Mouse (Mus musculus) thymus, postnatal 25 days (tissue): ENCODE data around the gene Tbc1d24.

Source experiments
- DNase-seq: peaks from one replicate; pipeline ENCODE4 v3.0.0; 2022

Gene Tbc1d24

GRCm38 (mm10) chr17:24171738-24172137 lies 33.6 kb downstream of the Tbc1d24 start:
- DNase-seq: no peak

- DNase-seq: no peak
These were observed 34.6 kb downstream of the Tbc1d24 start for GRCm38 (mm10) chr17:24170729-24171128.

- no peak for DNase-seq
These were observed 35.2 kb downstream of the Tbc1d24 start for GRCm38 (mm10) chr17:24170125-24170524.

GRCm38 (mm10) chr17:24169317-24170065 lies 35.9 kb downstream of the Tbc1d24 start, which contains the start of gene Atp6v0c:
Atp6v0c (minus strand) TSS chr17:24169702.
- DNase-seq: peak; percentile 95

GRCm38 (mm10) chr17:24168590-24169277 lies 36.6 kb downstream of the Tbc1d24 start:
- peak; percentile 73 for DNase-seq

GRCm38 (mm10) chr17:24167891-24168505 lies 37.4 kb downstream of the Tbc1d24 start:
- no peak for DNase-seq

GRCm38 (mm10) chr17:24167120-24167519 lies 38.2 kb downstream of the Tbc1d24 start:
- no peak for DNase-seq

GRCm38 (mm10) chr17:24164566-24165259 lies 40.6 kb downstream of the Tbc1d24 start:
- DNase-seq: no peak

- peak; percentile 91 for DNase-seq
These were observed 42.0 kb downstream of the Tbc1d24 start, which contains the start of gene Amdhd2 for GRCm38 (mm10) chr17:24163176-24163962. Amdhd2 (minus strand) TSS chr17:24163766.

- no peak for DNase-seq
These were observed 42.7 kb downstream of the Tbc1d24 start for GRCm38 (mm10) chr17:24162584-24163175.

GRCm38 (mm10) chr17:24161466-24161865 lies 43.9 kb downstream of the Tbc1d24 start:
- no peak for DNase-seq

- no peak for DNase-seq
These were observed 47.8 kb downstream of the Tbc1d24 start for GRCm38 (mm10) chr17:24157526-24157925.

- no peak for DNase-seq
These were observed 48.2 kb downstream of the Tbc1d24 start for GRCm38 (mm10) chr17:24157121-24157520.

GRCm38 (mm10) chr17:24156394-24156793 lies 49.0 kb downstream of the Tbc1d24 start:
- DNase-seq: no peak

- DNase-seq: no peak
These were observed 49.6 kb downstream of the Tbc1d24 start for GRCm38 (mm10) chr17:24155742-24156141.

GRCm38 (mm10) chr17:24154463-24154862 lies 50.9 kb downstream of the Tbc1d24 start:
- no peak for DNase-seq

GRCm38 (mm10) chr17:24151890-24152563 lies 53.3 kb downstream of the Tbc1d24 start:
- peak; percentile 88 for DNase-seq

- no peak for DNase-seq
These were observed 54.0 kb downstream of the Tbc1d24 start for GRCm38 (mm10) chr17:24151382-24151781.

GRCm38 (mm10) chr17:24150824-24151223 lies 54.5 kb downstream of the Tbc1d24 start, which contains the start of gene Pdpk1:
Pdpk1 (minus strand) TSS chr17:24150924.
- DNase-seq: no peak

- DNase-seq: no peak
These were observed 55.9 kb downstream of the Tbc1d24 start for GRCm38 (mm10) chr17:24149421-24149820.

GRCm38 (mm10) chr17:24142897-24143296 lies 62.5 kb downstream of the Tbc1d24 start:
- DNase-seq: no peak
